Mouse (Mus musculus) heart, postnatal 0 days (tissue): Measurements from ENCODE around the gene Uqcc2. TPM values are rescaled to one million over a fixed set of nuclear protein-coding genes. Genes with fewer than 3 reads are reported as not detected.

ENCODE experiments used
- ATAC-seq: fragments of 200-750 bp; cut with Nextera tagmentation; 2 replicates; pipeline ENCODE4 v1.8.0; 2017; ENCODE audit warnings: low read depth, moderate number of reproducible peaks, moderate library complexity; ENCODE audit not compliant: insufficient read depth
- DNase-seq: peaks from one replicate; pipeline ENCODE4 v3.0.0-alpha.2; 2016; ENCODE audit warnings: low spot score
- H3K27ac ChIP-seq: fragments of 300-500 bp; sonication (generic); 2 replicates; pipeline ENCODE4 v1.5.1; 2014; ENCODE audit warnings: low read depth, mild to moderate bottlenecking
- H3K27me3 ChIP-seq: fragments of 300-500 bp; sonication (generic); 2 replicates; pipeline ENCODE4 v1.6.1; 2014; ENCODE audit warnings: low read length, mixed read lengths; ENCODE audit not compliant: control insufficient read depth, insufficient read depth
- H3K36me3 ChIP-seq: fragments of 300-500 bp; sonication (generic); replicated peaks from 2 replicates; pipeline ENCODE4 v1.6.1; 2014; ENCODE audit warnings: low read length, mixed read lengths; ENCODE audit not compliant: control insufficient read depth, insufficient read depth
- H3K4me1 ChIP-seq: fragments of 300-500 bp; sonication (generic); 2 replicates; pipeline ENCODE4 v1.6.1; 2014; ENCODE audit warnings: antibody characterized with exemption; ENCODE audit not compliant: control insufficient read depth, insufficient read depth
- H3K4me2 ChIP-seq: fragments of 300-500 bp; sonication (generic); 2 replicates; pipeline ENCODE4 v1.6.1; 2014; ENCODE audit warnings: low read depth, mild to moderate bottlenecking, low read length, moderate library complexity
- H3K4me3 ChIP-seq: fragments of 300-500 bp; sonication (generic); 2 replicates; pipeline ENCODE4 v1.5.1; 2014; ENCODE audit warnings: low read depth, low read length
- H3K9ac ChIP-seq: fragments of 300-500 bp; sonication (generic); replicated peaks from 2 replicates; pipeline ENCODE4 v1.6.1; 2014; ENCODE audit warnings: low read depth, low read length, mixed read lengths
- H3K9me3 ChIP-seq: fragments of 300-500 bp; sonication (generic); replicated peaks from 2 replicates; pipeline ENCODE4 v1.6.1; 2016; ENCODE audit warnings: low read length; ENCODE audit not compliant: control insufficient read depth
- CTCF ChIP-seq: IDR thresholded peaks from 2 replicates; pipeline ENCODE4 v1.5.1; 2016; ENCODE audit warnings: antibody characterized with exemption, control low read depth, low read depth
- EP300 ChIP-seq: IDR thresholded peaks from 2 replicates; pipeline ENCODE4 v1.6.1; 2016; ENCODE audit warnings: antibody characterized with exemption, low read depth
- WGBS: fragments of 180-500 bp; shearing (Covaris S2); extraction: QIAGEN DNeasy Blood & Tissue Kit; methylation state at CpG from one replicate; pipeline ENCODE4 v1.1.7; 2014; 5-methylcytosine and 5-hydroxymethylcytosine counted together
- polyA plus RNA-seq: library from polyadenylated mRNA; unstranded; fragments of >200 nt; fragmentation: Nextera tagmentation; extraction: Ambion mirVana; gene quantifications from 2 replicates; pipeline ENCODE4 v1.2.1, GENCODE M21; 2015
- total RNA-seq: library from RNA; depleted of rRNA; stranded (reverse); fragments of >200 nt; gene quantifications from 2 replicates; pipeline ENCODE4 v1.2.3, GENCODE M21; 2014; ENCODE audit warnings: low replicate concordance

Gene Uqcc2
- total and polyA plus RNA-seq, 2 experiments from 2014 or later, result 397 to 419 TPM

DNA sequence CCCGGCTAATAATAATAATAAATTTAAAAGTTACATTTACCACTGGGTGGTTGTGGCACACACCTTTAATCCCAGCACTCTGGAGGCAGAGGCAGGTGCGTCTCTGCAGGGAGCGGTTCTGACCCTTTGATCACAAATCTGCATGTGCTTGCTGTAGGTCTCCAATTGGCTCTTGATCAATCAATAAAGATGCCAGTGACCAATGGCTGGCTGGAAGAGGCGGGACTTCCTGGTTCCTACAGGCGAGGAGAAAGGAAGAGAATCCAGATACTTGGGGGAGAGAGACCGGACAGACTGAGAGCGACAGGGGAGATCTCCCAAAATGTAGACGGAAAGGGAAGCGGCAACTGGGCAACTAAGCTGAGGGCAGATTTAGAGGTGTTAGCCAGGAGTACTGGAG lies 44.3 kb upstream of the Uqcc2 start:
- WGBS, result 90% methylated on average over 9 of the region's 9 CpGs
- TF ChIP-seq CTCF, result no peak
- no peak for TF ChIP-seq EP300
- Histone ChIP-seq H3K9ac (no peak overlapping the region), H3K36me3 (no peaks in the 10 kb centered on the region), H3K27me3 (no peaks in the 10 kb centered on the region), H3K4me3 (no peak overlapping the region), H3K4me1 (no peaks in the 10 kb centered on the region), H3K27ac (no peak overlapping the region), H3K9me3 (no peaks in the 10 kb centered on the region), H3K4me2 (no peak overlapping the region)
- ATAC-seq (no peak), DNase-seq (no peak)

DNA sequence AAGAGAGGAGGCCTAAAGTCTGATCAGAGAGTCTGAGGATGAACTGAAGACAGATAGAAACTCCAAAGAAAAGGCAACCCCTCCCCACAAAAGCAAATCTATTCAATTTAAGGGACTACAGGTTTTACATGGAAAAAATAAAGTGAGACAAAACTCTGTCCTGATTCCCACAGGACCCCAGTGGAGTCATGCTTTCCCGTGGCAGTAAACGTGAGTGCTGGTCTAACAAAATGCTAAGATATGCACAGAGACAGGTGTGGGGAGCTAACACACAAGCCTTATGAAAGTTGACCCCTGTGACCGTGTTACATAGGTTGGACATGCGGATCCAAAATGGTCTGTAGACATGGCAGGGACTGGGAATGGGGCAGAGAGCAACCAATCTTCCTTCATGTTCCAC lies 43.0 kb upstream of the Uqcc2 start:
- TF ChIP-seq CTCF, result no peak
- no peak for TF ChIP-seq EP300
- DNase-seq, result no peak

GRCm38 (mm10) chr17:27176287-27176686 lies 42.6 kb upstream of the Uqcc2 start:
- no peak for TF ChIP-seq CTCF
- no peak for TF ChIP-seq EP300
- ATAC-seq (no peak), DNase-seq (no peak)
- WGBS, result 64% methylated on average over 3 of the region's 3 CpGs
- Histone ChIP-seq H3K27me3 (no peaks in the 10 kb centered on the region), H3K27ac (no peak overlapping the region), H3K36me3 (no peaks in the 10 kb centered on the region), H3K4me2 (no peak overlapping the region), H3K4me1 (no peaks in the 10 kb centered on the region), H3K4me3 (no peak overlapping the region), H3K9me3 (no peaks in the 10 kb centered on the region), H3K9ac (no peak overlapping the region)

More for the DNA sequence above, 43.0 kb upstream of the Uqcc2 start:
- ATAC-seq, result no peak
- Histone ChIP-seq H3K4me1 (no peaks in the 10 kb centered on the region), H3K4me2 (no peak overlapping the region), H3K9me3 (no peaks in the 10 kb centered on the region), H3K9ac (no peak overlapping the region), H3K27me3 (no peaks in the 10 kb centered on the region), H3K36me3 (no peaks in the 10 kb centered on the region), H3K4me3 (no peak overlapping the region), H3K27ac (no peak overlapping the region)
- WGBS, result 89% methylated on average over 4 of the region's 4 CpGs

DNA sequence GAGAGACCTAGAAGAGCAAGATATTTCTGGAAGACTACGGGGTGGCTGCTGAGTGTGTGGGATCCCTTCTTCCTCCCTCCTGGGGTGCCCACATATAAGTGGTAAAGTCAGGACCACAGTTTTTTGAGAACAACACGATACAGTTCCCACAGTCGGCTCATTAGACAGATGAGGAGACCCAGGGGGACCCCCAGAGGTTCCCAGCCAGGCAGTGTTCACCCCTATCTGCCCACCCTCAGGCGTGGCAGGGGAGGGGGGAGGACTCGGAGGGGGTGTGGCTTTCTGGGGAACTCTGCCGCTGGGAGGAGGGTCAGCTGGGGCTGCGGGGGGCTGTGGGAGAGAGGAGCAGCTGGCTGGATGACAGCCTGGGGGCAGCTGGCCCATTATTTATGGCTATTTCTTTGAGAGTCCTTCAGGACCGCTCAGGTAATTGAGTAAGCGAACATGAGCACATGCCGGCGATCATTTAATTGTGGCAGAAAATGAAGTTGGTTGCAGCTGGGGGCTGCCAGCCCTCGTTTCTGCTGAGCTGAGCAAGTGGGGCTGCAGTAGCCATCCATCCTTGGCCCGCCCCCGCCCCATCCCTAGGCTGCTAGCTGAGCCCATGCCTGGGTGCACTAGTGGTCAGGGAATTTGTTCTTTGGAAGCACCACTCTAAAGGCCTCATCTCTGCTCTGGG lies 41.6 kb upstream of the Uqcc2 start:
- ATAC-seq, result no peak

DNA sequence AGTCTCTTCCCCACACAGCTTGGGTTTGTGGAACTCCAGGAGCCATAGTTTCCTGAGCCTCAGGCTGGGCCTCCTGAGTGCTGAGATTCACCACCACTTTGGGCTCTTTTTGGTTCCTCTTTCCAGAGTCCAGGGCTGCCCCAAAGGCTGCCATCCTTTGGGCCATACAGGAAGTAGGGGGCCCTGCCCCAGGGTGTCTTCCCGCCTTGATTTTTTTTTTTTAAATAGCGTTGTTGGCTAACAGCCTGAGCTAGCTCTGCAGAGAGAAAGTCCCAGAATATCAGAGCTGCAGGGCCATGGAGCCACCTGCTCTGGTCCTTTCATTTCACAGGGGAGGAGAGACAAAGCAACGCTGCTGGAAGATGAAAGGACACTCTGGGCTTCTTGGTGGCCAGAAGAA lies 40.0 kb upstream of the Uqcc2 start:
- Histone ChIP-seq H3K36me3 (no peaks in the 10 kb centered on the region), H3K4me1 (no peaks in the 10 kb centered on the region), H3K4me3 (no peak overlapping the region), H3K9me3 (no peaks in the 10 kb centered on the region), H3K27me3 (no peaks in the 10 kb centered on the region), H3K9ac (no peak overlapping the region), H3K27ac (no peak overlapping the region), H3K4me2 (no peak overlapping the region)
- TF ChIP-seq CTCF (no peak), EP300 (no peak)
- DNase-seq (no peak), ATAC-seq (no peak)
- 67% methylated on average over 3 of the region's 3 CpGs for WGBS

More for the DNA sequence above, 41.6 kb upstream of the Uqcc2 start:
- Histone ChIP-seq H3K9me3 (no peaks in the 10 kb centered on the region), H3K36me3 (no peaks in the 10 kb centered on the region), H3K4me1 (no peaks in the 10 kb centered on the region), H3K27me3 (no peaks in the 10 kb centered on the region), H3K4me3 (no peak overlapping the region), H3K27ac (no peak overlapping the region), H3K4me2 (no peak overlapping the region), H3K9ac (no peak overlapping the region)
- TF ChIP-seq CTCF, result no peak
- TF ChIP-seq EP300, result no peak
- DNase-seq, result no peak
- 45% methylated on average over 14 of the region's 14 CpGs for WGBS

- Histone ChIP-seq H3K36me3 (no peaks in the 10 kb centered on the region), H3K4me3 (no peak overlapping the region), H3K4me1 (peaks cover 3% of the 10 kb centered on the region), H3K27me3 (no peaks in the 10 kb centered on the region), H3K4me2 (no peak overlapping the region), H3K9me3 (no peaks in the 10 kb centered on the region), H3K27ac (no peak overlapping the region), H3K9ac (no peak overlapping the region)
- WGBS, result 74% methylated on average over 9 of the region's 9 CpGs
- TF ChIP-seq EP300, result no peak
- TF ChIP-seq CTCF, result no peak
- DNase-seq (no peak), ATAC-seq (no peak)
Measured at GRCm38 (mm10) chr17:27172459-27172858, 38.7 kb upstream of the Uqcc2 start.
